Mouse (Mus musculus): Measurements from ENCODE around the gene Unc13b. TPM values are rescaled to one million over a fixed set of nuclear protein-coding genes. Genes with fewer than 3 reads are reported as not detected.
A peak's percentile ranks its signal among the peaks of the same experiment; 100 is the strongest.

Gene Unc13b
- polyA plus RNA-seq, 1 experiment from 2014 or later: 1.5 TPM

DNA sequence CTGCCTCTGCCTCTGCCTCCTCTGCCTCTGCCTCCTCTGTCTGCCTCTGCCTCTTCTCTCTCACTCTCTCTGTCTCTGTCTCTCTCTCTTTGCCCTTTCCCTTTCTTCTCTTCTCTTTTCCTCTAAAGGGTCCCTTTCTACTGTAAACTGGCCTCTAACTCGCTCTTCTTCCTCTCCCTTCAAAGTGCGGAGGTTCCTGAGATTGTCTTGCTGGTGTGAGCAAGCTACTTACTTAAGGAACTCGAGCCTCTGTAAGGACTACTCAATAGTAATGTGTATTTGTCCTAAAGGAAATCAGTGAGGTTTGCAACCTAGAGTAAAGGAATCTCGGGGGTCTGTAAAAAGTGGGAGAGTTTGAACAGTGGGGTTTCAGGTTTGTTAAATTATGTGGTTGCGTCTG, 12.1 kb upstream of the Unc13b start:
- Histone ChIP-seq H3K36me3 (ENCODE audit: control insufficient read depth, insufficient read depth) (no peaks in the 10 kb centered on the region), H3K4me3 (ENCODE audit: low read depth, low read length) (no peak overlapping the region), H3K9me3 (ENCODE audit: control insufficient read depth) (no peaks in the 10 kb centered on the region), H3K27me3 (replicated peaks; ENCODE audit: control insufficient read depth, insufficient read depth, low read length) (no peaks in the 10 kb centered on the region), H3K27ac (ENCODE audit: low read depth, low read length) (0 out of 2 replicates have a peak overlapping the region, but pooled peaks have one; percentile 67), H3K4me2 (replicated peaks; ENCODE audit: low read depth) (peak overlapping the region; percentile 88), H3K9ac (ENCODE audit: low read depth, low read length) (no peak overlapping the region), H3K4me1 (replicated peaks; ENCODE audit: control insufficient read depth, insufficient read depth, low read length) (peaks cover 8% of the 10 kb centered on the region; the same call in 1 of the 2 replicates)
- no peak for TF ChIP-seq CTCF (IDR thresholded peaks at IDR 0.05; ENCODE audit: low read depth)
- 51% methylated on average over 5 of the region's 5 CpGs for WGBS
- ATAC-seq: no peak

DNA sequence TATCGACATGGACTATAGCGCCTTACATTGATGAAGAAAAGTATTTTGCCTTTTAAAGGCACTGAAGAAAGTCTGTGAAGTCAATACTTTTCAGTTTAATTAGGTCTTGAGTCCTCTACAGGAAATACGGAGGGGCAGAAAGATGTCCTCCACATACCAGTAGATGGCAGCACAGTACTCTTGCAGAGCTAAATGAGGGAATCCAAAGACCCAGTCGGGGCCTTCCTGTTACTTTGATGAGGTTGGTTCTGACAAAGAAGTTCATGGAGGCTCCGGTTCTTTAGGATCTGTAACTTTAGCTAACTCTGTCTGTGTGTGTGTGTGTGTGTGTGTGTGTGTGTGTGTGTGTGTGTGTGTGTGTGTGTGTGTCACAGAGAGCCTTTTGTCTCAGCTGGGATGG, 11.5 kb upstream of the Unc13b start:
- H3K36me3 ChIP-seq (ENCODE audit: control insufficient read depth, insufficient read depth): no peaks in the 10 kb centered on the region
- no peaks in the 10 kb centered on the region for H3K27me3 ChIP-seq (replicated peaks; ENCODE audit: control insufficient read depth, insufficient read depth, low read length)
- no peak overlapping the region for H3K27ac ChIP-seq (ENCODE audit: low read depth, low read length)
- no peaks in the 10 kb centered on the region for H3K9me3 ChIP-seq (ENCODE audit: control insufficient read depth)
- no peak overlapping the region for H3K4me3 ChIP-seq (ENCODE audit: low read depth, low read length)
- no peak for ATAC-seq
- H3K9ac ChIP-seq (ENCODE audit: low read depth, low read length): no peak overlapping the region
- WGBS: 5% methylated on average over 5 of the region's 5 CpGs
- TF ChIP-seq CTCF (IDR thresholded peaks at IDR 0.05; ENCODE audit: low read depth): peak; percentile 95
- peak overlapping the region; percentile 88; the same call in 1 of the 2 replicates for H3K4me2 ChIP-seq (replicated peaks; ENCODE audit: low read depth)
- peaks cover 8% of the 10 kb centered on the region; the same call in 1 of the 2 replicates for H3K4me1 ChIP-seq (replicated peaks; ENCODE audit: control insufficient read depth, insufficient read depth, low read length)

DNA sequence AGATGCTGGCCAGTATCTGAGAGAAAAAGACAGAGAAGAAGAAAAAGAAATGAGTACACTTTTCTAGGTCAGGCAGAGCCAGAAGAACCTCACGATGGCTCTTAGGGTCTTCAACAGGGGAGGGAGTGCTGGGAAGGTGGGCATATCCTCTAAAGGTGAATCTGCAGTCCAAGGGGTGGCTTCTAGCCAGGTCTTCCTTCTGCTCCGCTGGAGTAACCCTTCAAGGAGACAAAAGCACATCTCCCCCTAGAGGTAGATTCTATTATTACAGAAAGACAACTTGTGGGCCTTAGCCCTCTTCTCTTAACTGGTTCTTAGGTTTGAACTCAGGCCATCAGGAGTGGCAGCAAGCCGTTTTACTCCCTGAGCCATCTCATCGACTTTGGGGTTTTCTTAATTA, 6.1 kb upstream of the Unc13b start:
- peak overlapping the region; percentile 27 for H3K4me2 ChIP-seq (replicated peaks; ENCODE audit: low read depth)
- no peak overlapping the region for H3K9ac ChIP-seq (ENCODE audit: low read depth, low read length)
- no peaks in the 10 kb centered on the region for H3K4me1 ChIP-seq (replicated peaks; ENCODE audit: control insufficient read depth, insufficient read depth, low read length)
- H3K27ac ChIP-seq (ENCODE audit: low read depth, low read length): no peak overlapping the region
- H3K36me3 ChIP-seq (ENCODE audit: control insufficient read depth, insufficient read depth): no peaks in the 10 kb centered on the region
- TF ChIP-seq CTCF (IDR thresholded peaks at IDR 0.05; ENCODE audit: low read depth): peak; percentile 74
- H3K4me3 ChIP-seq (ENCODE audit: low read depth, low read length): no peak overlapping the region
- 17% methylated on average over 4 of the region's 4 CpGs for WGBS
- no peak for ATAC-seq
- no peaks in the 10 kb centered on the region for H3K27me3 ChIP-seq (replicated peaks; ENCODE audit: control insufficient read depth, insufficient read depth, low read length)
- H3K9me3 ChIP-seq (ENCODE audit: control insufficient read depth): no peaks in the 10 kb centered on the region

GRCm38 (mm10) chr4:43057654-43058053, 1.1 kb upstream of the Unc13b start:
- Histone ChIP-seq H3K9ac (ENCODE audit: low read depth, low read length) (no peak overlapping the region), H3K4me2 (replicated peaks; ENCODE audit: low read depth) (no peak overlapping the region), H3K9me3 (ENCODE audit: control insufficient read depth) (no peaks in the 10 kb centered on the region), H3K27me3 (replicated peaks; ENCODE audit: control insufficient read depth, insufficient read depth, low read length) (no peaks in the 10 kb centered on the region), H3K27ac (ENCODE audit: low read depth, low read length) (no peak overlapping the region), H3K36me3 (ENCODE audit: control insufficient read depth, insufficient read depth) (no peaks in the 10 kb centered on the region), H3K4me1 (replicated peaks; ENCODE audit: control insufficient read depth, insufficient read depth, low read length) (no peaks in the 10 kb centered on the region), H3K4me3 (ENCODE audit: low read depth, low read length) (no peak overlapping the region)
- 91% methylated on average over 5 of the region's 5 CpGs for WGBS
- no peak for ATAC-seq
- TF ChIP-seq CTCF (IDR thresholded peaks at IDR 0.05; ENCODE audit: low read depth): no peak

- 19% methylated on average over 8 of the region's 8 CpGs for WGBS
- no peak for TF ChIP-seq CTCF (IDR thresholded peaks at IDR 0.05; ENCODE audit: low read depth)
- Histone ChIP-seq H3K9me3 (ENCODE audit: control insufficient read depth) (no peaks in the 10 kb centered on the region), H3K4me3 (ENCODE audit: low read depth, low read length) (peak overlapping the region; percentile 76), H3K4me1 (replicated peaks; ENCODE audit: control insufficient read depth, insufficient read depth, low read length) (no peaks in the 10 kb centered on the region), H3K27me3 (replicated peaks; ENCODE audit: control insufficient read depth, insufficient read depth, low read length) (no peaks in the 10 kb centered on the region), H3K27ac (ENCODE audit: low read depth, low read length) (no peak overlapping the region), H3K4me2 (replicated peaks; ENCODE audit: low read depth) (peak overlapping the region; percentile 88), H3K36me3 (ENCODE audit: control insufficient read depth, insufficient read depth) (no peaks in the 10 kb centered on the region), H3K9ac (ENCODE audit: low read depth, low read length) (no peak overlapping the region)
- ATAC-seq: peak; percentile 9; the same call in 1 of the 2 replicates
These were observed 381 bp upstream of the Unc13b start for GRCm38 (mm10) chr4:43058392-43058752.

DNA sequence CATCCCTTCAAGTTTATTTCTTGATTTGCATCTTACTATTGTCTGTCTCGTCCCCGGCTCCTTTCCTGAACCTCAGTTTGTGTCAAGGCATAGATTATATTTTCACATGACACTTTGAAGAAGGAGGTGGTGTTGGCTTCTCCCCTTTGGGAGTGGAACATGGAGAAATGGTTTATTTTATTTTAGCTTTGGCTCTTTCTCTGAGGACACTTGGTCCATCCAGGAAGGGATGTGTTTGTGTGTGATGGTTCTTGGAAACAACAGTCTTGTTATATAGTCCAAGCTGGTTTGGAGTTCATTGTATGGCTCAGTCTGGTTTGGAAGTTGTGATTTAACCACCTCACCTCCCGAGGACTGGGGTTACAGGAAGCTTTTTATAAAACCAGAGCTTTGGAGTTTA, 944 bp downstream of the Unc13b start:
- TF ChIP-seq CTCF (IDR thresholded peaks at IDR 0.05; ENCODE audit: low read depth): no peak
- Histone ChIP-seq H3K36me3 (ENCODE audit: control insufficient read depth, insufficient read depth) (no peaks in the 10 kb centered on the region), H3K9me3 (ENCODE audit: control insufficient read depth) (no peaks in the 10 kb centered on the region), H3K4me1 (replicated peaks; ENCODE audit: control insufficient read depth, insufficient read depth, low read length) (no peaks in the 10 kb centered on the region), H3K4me2 (replicated peaks; ENCODE audit: low read depth) (peak overlapping the region; percentile 88), H3K4me3 (ENCODE audit: low read depth, low read length) (peak overlapping the region; percentile 76), H3K27ac (ENCODE audit: low read depth, low read length) (no peak overlapping the region), H3K27me3 (replicated peaks; ENCODE audit: control insufficient read depth, insufficient read depth, low read length) (no peaks in the 10 kb centered on the region), H3K9ac (ENCODE audit: low read depth, low read length) (peak overlapping the region; percentile 73)
- 44% methylated on average over 3 of the region's 3 CpGs for WGBS
- no peak for ATAC-seq

DNA sequence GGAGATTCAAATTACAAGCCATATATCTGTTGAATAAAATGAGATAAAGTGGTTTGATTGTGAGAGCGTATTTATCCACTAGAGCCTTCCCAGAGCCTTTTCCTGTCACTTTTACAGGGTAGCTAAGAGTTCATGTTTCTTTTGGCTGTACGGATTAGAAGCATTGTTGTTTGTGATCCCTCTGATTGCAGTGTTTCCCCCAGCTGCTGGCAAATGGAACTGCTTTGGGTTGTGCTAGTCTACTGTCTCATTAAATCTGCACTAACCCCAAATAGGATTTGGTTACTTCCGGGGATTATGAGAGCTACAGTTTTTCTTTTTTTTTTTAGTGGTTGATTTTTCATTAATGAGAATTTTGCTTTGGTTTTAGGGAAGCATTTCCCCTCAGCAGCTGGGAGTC, 1.5 kb downstream of the Unc13b start:
- Histone ChIP-seq H3K9ac (ENCODE audit: low read depth, low read length) (no peak overlapping the region), H3K27me3 (replicated peaks; ENCODE audit: control insufficient read depth, insufficient read depth, low read length) (no peaks in the 10 kb centered on the region), H3K27ac (ENCODE audit: low read depth, low read length) (no peak overlapping the region), H3K4me3 (ENCODE audit: low read depth, low read length) (no peak overlapping the region), H3K9me3 (ENCODE audit: control insufficient read depth) (no peaks in the 10 kb centered on the region), H3K4me2 (replicated peaks; ENCODE audit: low read depth) (no peak overlapping the region), H3K4me1 (replicated peaks; ENCODE audit: control insufficient read depth, insufficient read depth, low read length) (no peaks in the 10 kb centered on the region), H3K36me3 (ENCODE audit: control insufficient read depth, insufficient read depth) (no peaks in the 10 kb centered on the region)
- no peak for ATAC-seq
- 74% methylated on average over 3 of the region's 3 CpGs for WGBS
- TF ChIP-seq CTCF (IDR thresholded peaks at IDR 0.05; ENCODE audit: low read depth): no peak

Measured in intestine, postnatal 0 days (tissue).